Mouse (Mus musculus): Measurements from ENCODE around the gene Unc13a.

- TF ChIP-seq ZNF384 (IDR thresholded peaks at IDR 0.05; ENCODE audit: low read depth, low read length): no peak
- TF ChIP-seq CHD2 (IDR thresholded peaks at IDR 0.05; ENCODE audit: low read depth, low read length): no peak
Measured at GRCm38 (mm10) chr8:71686143-71686734, 14.7 kb upstream of the Unc13a start.
